Mouse (Mus musculus): ENCODE measurements around the gene Slc6a2. TPM values are rescaled to one million over a fixed set of nuclear protein-coding genes. Genes with fewer than 3 reads are reported as not detected.

Slc6a2 gene
- polyA plus RNA-seq, 1 experiment from 2014 or later = 0.64 TPM

DNA sequence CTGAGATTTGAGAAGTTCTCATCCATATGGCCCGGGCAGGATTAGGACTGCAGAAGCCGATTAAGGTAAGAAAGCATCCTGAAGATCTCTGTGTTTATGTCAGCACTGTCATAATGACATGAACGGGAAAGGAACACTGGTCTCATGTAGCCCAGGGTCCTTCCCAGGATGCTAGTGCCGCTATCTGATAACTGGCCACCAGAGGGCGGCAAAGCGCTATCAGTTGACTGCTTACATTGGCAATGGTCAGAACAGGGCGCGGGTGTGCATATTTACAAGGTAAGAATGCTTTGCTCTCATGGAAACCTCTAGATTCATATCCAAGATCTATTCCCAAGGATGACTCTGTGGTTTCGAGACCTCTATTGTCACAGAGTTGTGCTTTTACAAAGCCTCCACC, 51.6 kb downstream of the Slc6a2 start:
- WGBS = 13% methylated on average over 9 of the region's 9 CpGs
- no peaks in the 10 kb centered on the region for H3K27me3 ChIP-seq (ENCODE audit: insufficient read depth, low read length)
- H3K36me3 ChIP-seq (ENCODE audit: insufficient read depth, low read length) = no peaks in the 10 kb centered on the region
- no peak overlapping the region for H3K4me3 ChIP-seq (ENCODE audit: low read length)
- no peaks in the 10 kb centered on the region for H3K4me1 ChIP-seq (ENCODE audit: insufficient read depth, low read length)
- no peak overlapping the region for H3K27ac ChIP-seq (ENCODE audit: low read length)
- no peak overlapping the region for H3K9ac ChIP-seq (replicated peaks; ENCODE audit: low read length)
- no peak overlapping the region for H3K4me2 ChIP-seq (replicated peaks; ENCODE audit: low read depth, low read length)
- no peaks in the 10 kb centered on the region for H3K9me3 ChIP-seq (ENCODE audit: low read length)
- ATAC-seq (ENCODE audit: low FRiP score, low TSS enrichment) = peak; percentile 71; the same call in 1 of the 2 replicates

DNA sequence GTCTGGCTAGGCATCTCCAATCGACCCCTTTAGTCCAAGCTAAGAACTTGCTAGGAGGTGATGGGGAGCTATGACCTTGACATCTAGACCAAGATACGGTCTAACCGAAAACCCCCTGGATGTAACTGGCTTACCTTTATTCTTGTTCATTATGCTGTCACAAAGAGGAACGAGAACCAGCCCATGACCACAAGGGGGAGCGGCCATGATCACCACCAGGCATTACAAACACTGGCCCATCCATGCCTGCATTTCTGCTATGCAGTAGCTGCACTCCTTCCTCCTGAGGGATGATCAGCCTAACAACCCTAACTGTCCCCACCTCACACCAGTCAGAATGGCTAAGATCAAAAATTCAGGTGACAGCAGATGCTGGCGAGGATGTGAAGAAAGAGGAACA, 52.3 kb downstream of the Slc6a2 start:
- Histone ChIP-seq H3K4me3 (ENCODE audit: low read length) (no peak overlapping the region), H3K27ac (ENCODE audit: low read length) (no peak overlapping the region), H3K4me2 (replicated peaks; ENCODE audit: low read depth, low read length) (no peak overlapping the region), H3K9me3 (ENCODE audit: low read length) (no peaks in the 10 kb centered on the region), H3K4me1 (ENCODE audit: insufficient read depth, low read length) (no peaks in the 10 kb centered on the region), H3K36me3 (ENCODE audit: insufficient read depth, low read length) (no peaks in the 10 kb centered on the region), H3K9ac (replicated peaks; ENCODE audit: low read length) (no peak overlapping the region), H3K27me3 (ENCODE audit: insufficient read depth, low read length) (no peaks in the 10 kb centered on the region)
- no peak for ATAC-seq (ENCODE audit: low FRiP score, low TSS enrichment)
- WGBS = 81% methylated on average over 6 of the region's 6 CpGs

DNA sequence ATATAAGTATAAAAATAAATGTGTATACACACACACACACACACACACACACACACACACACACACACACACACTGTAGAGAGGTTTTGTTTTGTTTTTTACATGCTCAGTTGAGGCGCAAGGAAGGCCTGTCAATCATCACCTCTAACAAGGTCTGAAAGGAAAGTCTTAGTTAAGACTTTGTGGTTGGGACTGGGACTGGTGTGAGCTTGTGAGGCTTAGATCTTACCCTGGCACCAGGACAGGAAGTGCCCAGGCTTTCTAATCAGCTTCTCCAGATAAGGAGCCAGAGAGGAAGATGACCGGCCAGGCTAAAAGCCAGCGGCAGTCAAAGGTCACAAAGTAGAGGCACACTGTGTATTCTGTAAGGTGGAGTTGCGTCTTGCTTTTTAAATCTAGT, 54.4 kb downstream of the Slc6a2 start:
- Histone ChIP-seq H3K9ac (replicated peaks; ENCODE audit: low read length) (no peak overlapping the region), H3K36me3 (ENCODE audit: insufficient read depth, low read length) (no peaks in the 10 kb centered on the region), H3K27me3 (ENCODE audit: insufficient read depth, low read length) (no peaks in the 10 kb centered on the region), H3K4me2 (replicated peaks; ENCODE audit: low read depth, low read length) (no peak overlapping the region), H3K4me1 (ENCODE audit: insufficient read depth, low read length) (no peaks in the 10 kb centered on the region), H3K9me3 (ENCODE audit: low read length) (no peaks in the 10 kb centered on the region), H3K27ac (ENCODE audit: low read length) (no peak overlapping the region), H3K4me3 (ENCODE audit: low read length) (no peak overlapping the region)
- no peak for ATAC-seq (ENCODE audit: low FRiP score, low TSS enrichment)
- WGBS = 78% methylated on average over 4 of the region's 4 CpGs

DNA sequence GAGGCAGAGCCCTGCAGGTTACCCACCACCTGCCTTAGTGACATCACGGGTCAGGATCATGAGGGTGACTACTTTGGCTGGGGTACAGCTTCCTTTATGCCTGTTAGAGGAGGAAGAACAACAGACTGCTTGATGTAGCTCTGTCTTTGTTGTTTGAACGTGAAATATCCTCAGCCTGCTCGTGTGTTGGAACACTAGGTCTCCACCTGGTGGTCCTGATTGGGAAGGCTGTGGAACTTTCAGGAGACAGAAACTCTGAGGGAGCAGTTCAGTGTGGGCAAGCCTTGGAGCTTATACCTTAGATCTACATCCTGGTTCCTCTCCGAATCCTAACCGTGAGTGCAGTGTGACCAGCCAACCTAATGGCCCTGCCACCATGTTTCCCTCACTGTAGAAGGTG, 61.9 kb downstream of the Slc6a2 start:
- H3K9ac ChIP-seq (replicated peaks; ENCODE audit: low read length) = no peak overlapping the region
- WGBS = 63% methylated on average over 5 of the region's 5 CpGs

DNA sequence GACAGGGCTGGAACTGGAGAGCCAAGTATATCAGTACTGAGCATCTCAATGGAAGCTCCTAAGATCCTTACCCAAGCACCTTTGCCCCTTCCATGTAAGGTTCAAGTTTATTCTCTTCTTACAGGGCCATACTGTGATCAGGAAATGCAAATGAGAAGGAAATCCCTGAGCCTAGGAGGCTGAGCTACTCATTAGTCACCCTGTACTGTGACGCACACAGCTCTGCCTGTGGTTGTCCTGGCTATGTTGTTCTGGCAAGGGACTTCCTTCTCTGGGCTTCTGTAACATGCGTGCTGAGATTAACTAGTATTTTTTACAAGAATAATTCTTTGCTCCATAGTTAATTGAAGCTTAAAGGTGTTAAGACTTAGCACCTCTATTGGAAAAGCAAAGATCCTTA, 70.8 kb downstream of the Slc6a2 start:
- no peaks in the 10 kb centered on the region for H3K27me3 ChIP-seq (ENCODE audit: insufficient read depth, low read length)
- H3K4me1 ChIP-seq (ENCODE audit: insufficient read depth, low read length) = no peaks in the 10 kb centered on the region
- ATAC-seq (ENCODE audit: low FRiP score, low TSS enrichment) = no peak
- 55% methylated on average over 2 of the region's 2 CpGs for WGBS
- H3K4me2 ChIP-seq (replicated peaks; ENCODE audit: low read depth, low read length) = no peak overlapping the region
- no peak overlapping the region for H3K4me3 ChIP-seq (ENCODE audit: low read length)
- H3K27ac ChIP-seq (ENCODE audit: low read length) = no peak overlapping the region
- H3K9ac ChIP-seq (replicated peaks; ENCODE audit: low read length) = no peak overlapping the region
- no peaks in the 10 kb centered on the region for H3K9me3 ChIP-seq (ENCODE audit: low read length)
- H3K36me3 ChIP-seq (ENCODE audit: insufficient read depth, low read length) = no peaks in the 10 kb centered on the region

More for the DNA sequence above, 61.9 kb downstream of the Slc6a2 start:
- no peaks in the 10 kb centered on the region for H3K36me3 ChIP-seq (ENCODE audit: insufficient read depth, low read length)
- no peaks in the 10 kb centered on the region for H3K9me3 ChIP-seq (ENCODE audit: low read length)
- H3K27ac ChIP-seq (ENCODE audit: low read length) = no peak overlapping the region
- H3K4me1 ChIP-seq (ENCODE audit: insufficient read depth, low read length) = no peaks in the 10 kb centered on the region
- no peak overlapping the region for H3K4me2 ChIP-seq (replicated peaks; ENCODE audit: low read depth, low read length)
- H3K27me3 ChIP-seq (ENCODE audit: insufficient read depth, low read length) = no peaks in the 10 kb centered on the region
- no peak overlapping the region for H3K4me3 ChIP-seq (ENCODE audit: low read length)
- ATAC-seq (ENCODE audit: low FRiP score, low TSS enrichment) = no peak

DNA sequence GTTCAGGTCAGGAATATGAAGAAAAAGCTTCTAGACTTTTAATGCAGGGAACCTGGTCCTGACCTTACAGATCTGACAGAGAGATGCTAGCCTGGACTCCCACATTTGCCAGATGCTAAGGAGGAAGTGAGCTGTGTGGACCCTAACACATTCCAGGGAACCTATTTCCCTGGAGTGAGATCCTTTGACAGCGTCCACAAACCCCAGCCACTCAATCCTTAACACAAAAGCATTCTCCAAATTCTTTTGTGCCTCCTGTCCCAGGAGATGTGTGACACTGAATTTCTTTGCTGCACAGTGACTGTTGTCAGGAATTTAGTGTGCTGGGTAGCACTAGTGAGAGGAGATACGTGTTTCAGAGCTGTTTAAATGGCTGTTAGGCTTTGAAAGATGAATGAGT, 79.0 kb downstream of the Slc6a2 start:
- no peak overlapping the region for H3K9ac ChIP-seq (replicated peaks; ENCODE audit: low read length)
- no peaks in the 10 kb centered on the region for H3K4me1 ChIP-seq (ENCODE audit: insufficient read depth, low read length)
- no peaks in the 10 kb centered on the region for H3K9me3 ChIP-seq (ENCODE audit: low read length)
- H3K27me3 ChIP-seq (ENCODE audit: insufficient read depth, low read length) = no peaks in the 10 kb centered on the region
- H3K4me2 ChIP-seq (replicated peaks; ENCODE audit: low read depth, low read length) = no peak overlapping the region
- no peak for ATAC-seq (ENCODE audit: low FRiP score, low TSS enrichment)
- no peak overlapping the region for H3K27ac ChIP-seq (ENCODE audit: low read length)
- no peak overlapping the region for H3K4me3 ChIP-seq (ENCODE audit: low read length)
- H3K36me3 ChIP-seq (ENCODE audit: insufficient read depth, low read length) = no peaks in the 10 kb centered on the region
- 16% methylated on average over 2 of the region's 2 CpGs for WGBS

DNA sequence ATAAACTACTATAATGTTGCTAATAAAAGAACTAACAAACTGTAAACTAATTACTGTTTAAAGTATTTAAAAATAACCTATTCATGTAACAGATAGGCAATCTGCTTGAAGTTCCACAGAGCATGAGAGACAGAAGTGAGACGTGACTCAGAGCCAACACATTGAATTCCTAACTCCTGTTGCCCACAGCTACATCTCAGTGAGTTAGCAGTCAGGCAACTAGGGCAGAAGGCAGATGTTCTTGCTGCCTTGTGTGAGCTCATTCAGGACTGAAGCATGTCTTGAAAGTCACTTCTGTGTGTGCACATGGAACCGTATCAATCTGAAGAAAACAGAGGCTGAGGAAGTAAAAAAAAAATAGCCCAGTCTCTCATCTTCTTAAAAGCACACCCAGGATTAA, 80.4 kb downstream of the Slc6a2 start:
- no peak overlapping the region for H3K9ac ChIP-seq (replicated peaks; ENCODE audit: low read length)
- WGBS = 61% methylated on average over 2 of the region's 2 CpGs
- ATAC-seq (ENCODE audit: low FRiP score, low TSS enrichment) = no peak
- no peaks in the 10 kb centered on the region for H3K9me3 ChIP-seq (ENCODE audit: low read length)
- no peak overlapping the region for H3K4me3 ChIP-seq (ENCODE audit: low read length)
- no peaks in the 10 kb centered on the region for H3K27me3 ChIP-seq (ENCODE audit: insufficient read depth, low read length)
- H3K27ac ChIP-seq (ENCODE audit: low read length) = no peak overlapping the region
- no peaks in the 10 kb centered on the region for H3K36me3 ChIP-seq (ENCODE audit: insufficient read depth, low read length)
- no peak overlapping the region for H3K4me2 ChIP-seq (replicated peaks; ENCODE audit: low read depth, low read length)
- H3K4me1 ChIP-seq (ENCODE audit: insufficient read depth, low read length) = no peaks in the 10 kb centered on the region

DNA sequence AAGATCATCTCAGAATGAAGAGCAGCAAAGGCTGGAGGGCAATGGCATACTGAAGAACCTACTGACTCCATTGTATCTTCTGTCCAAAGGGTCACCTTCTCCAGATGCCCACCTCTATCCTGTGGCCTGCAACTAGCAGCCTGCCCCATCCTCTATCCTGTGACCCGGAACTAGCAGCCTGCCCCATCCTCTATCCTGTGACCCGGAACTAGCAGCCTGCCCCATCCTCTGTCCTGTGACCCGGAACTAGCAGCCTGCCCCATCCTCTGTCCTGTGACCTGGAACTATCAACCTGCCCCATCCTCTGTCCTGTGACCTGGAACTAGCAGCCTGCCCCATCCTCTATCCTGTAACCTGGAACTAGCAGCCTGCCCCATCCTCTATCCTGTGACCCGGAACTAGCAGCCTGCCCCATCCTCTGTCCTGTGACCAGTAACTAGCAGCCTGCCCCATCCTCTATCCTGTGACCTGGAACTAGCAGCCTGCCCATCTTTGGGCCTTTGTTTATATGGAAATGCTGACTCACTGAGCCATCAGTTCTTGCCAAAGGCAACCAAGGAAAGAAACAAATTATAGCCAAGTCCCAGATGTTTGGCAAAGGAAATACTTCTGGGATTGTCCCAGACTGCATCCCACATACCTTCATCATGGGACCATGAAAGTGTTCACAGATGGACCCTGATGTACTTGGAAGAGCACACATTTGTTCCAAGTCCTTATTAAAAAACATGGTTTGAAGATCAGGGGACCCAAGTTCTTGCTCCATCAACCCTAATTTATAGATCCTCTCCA, 81.1 kb downstream of the Slc6a2 start:
- Histone ChIP-seq H3K9me3 (ENCODE audit: low read length) (no peaks in the 10 kb centered on the region), H3K27ac (ENCODE audit: low read length) (no peak overlapping the region), H3K27me3 (ENCODE audit: insufficient read depth, low read length) (no peaks in the 10 kb centered on the region), H3K36me3 (ENCODE audit: insufficient read depth, low read length) (no peaks in the 10 kb centered on the region), H3K4me1 (ENCODE audit: insufficient read depth, low read length) (no peaks in the 10 kb centered on the region), H3K4me2 (replicated peaks; ENCODE audit: low read depth, low read length) (no peak overlapping the region), H3K9ac (replicated peaks; ENCODE audit: low read length) (no peak overlapping the region), H3K4me3 (ENCODE audit: low read length) (no peak overlapping the region)
- 70% methylated on average over 4 of the region's 4 CpGs for WGBS
- ATAC-seq (ENCODE audit: low FRiP score, low TSS enrichment) = no peak

DNA sequence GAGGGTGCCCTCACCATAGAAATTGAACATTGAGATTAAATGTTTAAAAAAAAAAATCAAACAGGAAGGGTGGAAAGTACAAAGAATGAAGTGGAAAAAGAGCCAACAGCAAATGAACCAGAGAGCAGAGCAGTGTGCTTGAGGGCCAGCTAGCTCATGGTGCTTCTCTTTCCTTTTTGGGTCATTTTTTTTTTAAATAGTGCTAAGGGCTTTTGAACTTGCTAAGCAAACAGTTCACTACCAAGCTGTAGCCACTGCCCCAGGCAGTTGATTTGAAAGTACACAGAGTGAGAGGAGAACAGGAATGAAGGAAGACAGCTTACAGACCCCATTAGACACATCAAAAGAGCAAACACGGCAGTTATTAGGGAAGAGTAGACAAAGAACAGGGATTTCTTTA, 83.2 kb downstream of the Slc6a2 start:
- WGBS = 60% methylated on average over 1 of the region's 1 CpGs
- no peak overlapping the region for H3K27ac ChIP-seq (ENCODE audit: low read length)

DNA sequence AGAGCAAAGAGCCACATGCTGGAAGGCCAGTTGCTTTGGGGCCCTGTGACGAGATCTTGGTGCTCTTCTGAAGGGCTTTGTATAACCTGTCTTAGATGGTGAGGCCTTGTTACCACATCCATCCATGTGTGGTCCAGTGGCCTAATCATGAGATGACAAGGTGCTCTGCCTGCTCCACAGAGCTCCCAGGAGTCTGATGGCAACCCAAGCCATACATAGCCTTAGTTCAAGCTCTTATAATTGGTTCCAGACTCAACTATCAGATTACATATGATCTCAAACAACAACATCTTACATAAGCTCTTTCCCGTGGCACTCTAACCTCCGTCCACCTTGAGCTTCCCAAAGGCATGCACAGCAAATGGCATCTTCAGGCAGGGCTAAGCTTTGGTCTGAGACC, 88.2 kb downstream of the Slc6a2 start, which contains the start of gene Ces1a:
Gene Ces1a, minus strand, starts transcription at position 101 of the 400 bp plus-strand sequence.
- no peak for ATAC-seq (ENCODE audit: low FRiP score, low TSS enrichment)
- Histone ChIP-seq H3K27me3 (ENCODE audit: insufficient read depth, low read length) (no peaks in the 10 kb centered on the region), H3K4me3 (ENCODE audit: low read length) (no peak within 1 kb of the TSS), H3K9me3 (ENCODE audit: low read length) (no peaks in the 10 kb centered on the region), H3K4me2 (replicated peaks; ENCODE audit: low read depth, low read length) (no peak within 1 kb of the TSS), H3K4me1 (ENCODE audit: insufficient read depth, low read length) (no peaks in the 10 kb centered on the region), H3K9ac (replicated peaks; ENCODE audit: low read length) (no peak within 1 kb of the TSS), H3K27ac (ENCODE audit: low read length) (no peak within 1 kb of the TSS), H3K36me3 (ENCODE audit: insufficient read depth, low read length) (no peaks in the 10 kb centered on the region)
- 67% methylated on average over 3 of the region's 3 CpGs for WGBS

More for the DNA sequence above, 83.2 kb downstream of the Slc6a2 start:
- no peaks in the 10 kb centered on the region for H3K27me3 ChIP-seq (ENCODE audit: insufficient read depth, low read length)
- H3K9me3 ChIP-seq (ENCODE audit: low read length) = no peaks in the 10 kb centered on the region
- H3K36me3 ChIP-seq (ENCODE audit: insufficient read depth, low read length) = no peaks in the 10 kb centered on the region
- no peak overlapping the region for H3K4me3 ChIP-seq (ENCODE audit: low read length)
- H3K4me2 ChIP-seq (replicated peaks; ENCODE audit: low read depth, low read length) = no peak overlapping the region
- ATAC-seq (ENCODE audit: low FRiP score, low TSS enrichment) = no peak
- H3K4me1 ChIP-seq (ENCODE audit: insufficient read depth, low read length) = no peaks in the 10 kb centered on the region
- no peak overlapping the region for H3K9ac ChIP-seq (replicated peaks; ENCODE audit: low read length)
